Mouse (Mus musculus) megakaryocyte, adult 5-6 weeks (primary cell): ENCODE results near the gene Fbxo21. TPM values are rescaled to one million over a fixed set of nuclear protein-coding genes. Genes with fewer than 3 reads are reported as not detected.

Experiments
- ATAC-seq: 2 replicates; pipeline ENCODE4 v1.8.0; 2016; ENCODE audit warnings: mild to moderate bottlenecking, inconsistent platforms; ENCODE audit not compliant: poor library complexity, severe bottlenecking
- total RNA-seq, 2 experiments: library from RNA; stranded (forward) in 1 of 2; stranded (reverse) in 1 of 2; fragments of 153-499, 151-499 nt in 1 of 2; fragments of 221-1000, 200-1000 nt in 1 of 2; gene quantifications; 2 replicates each; pipeline versions ENCODE4 v1.2.3 to v1.2.4; 2015 to 2017

The Fbxo21 gene
- total RNA-seq, 2 experiments from 2014 or later = 3.1 to 4.8 TPM

- ATAC-seq = peak; percentile 36
Observed at GRCm38 (mm10) chr5:117978159-117978697, 1.7 kb downstream of the Fbxo21 start.

- no peak for ATAC-seq
Observed at GRCm38 (mm10) chr5:117979082-117979481, 2.6 kb downstream of the Fbxo21 start.

GRCm38 (mm10) chr5:117980921-117981320 lies 4.4 kb downstream of the Fbxo21 start:
- no peak for ATAC-seq

GRCm38 (mm10) chr5:117981943-117982342 lies 5.4 kb downstream of the Fbxo21 start:
- ATAC-seq = no peak

- ATAC-seq = no peak
Observed at GRCm38 (mm10) chr5:117986327-117986726, 9.8 kb downstream of the Fbxo21 start.

GRCm38 (mm10) chr5:117987891-117988290 lies 11.4 kb downstream of the Fbxo21 start:
- no peak for ATAC-seq

GRCm38 (mm10) chr5:117988367-117988766 lies 11.8 kb downstream of the Fbxo21 start:
- ATAC-seq = no peak

- no peak for ATAC-seq
Observed at GRCm38 (mm10) chr5:117989773-117990172, 13.2 kb downstream of the Fbxo21 start.

GRCm38 (mm10) chr5:117990957-117991356 lies 14.4 kb downstream of the Fbxo21 start:
- no peak for ATAC-seq

GRCm38 (mm10) chr5:117993550-117993949 lies 17.0 kb downstream of the Fbxo21 start:
- ATAC-seq = no peak

- ATAC-seq = no peak
Observed at GRCm38 (mm10) chr5:117995372-117995901, 18.9 kb downstream of the Fbxo21 start.

GRCm38 (mm10) chr5:117995911-117996310 lies 19.4 kb downstream of the Fbxo21 start:
- no peak for ATAC-seq

- no peak for ATAC-seq
Observed at GRCm38 (mm10) chr5:117996581-117996980, 20.1 kb downstream of the Fbxo21 start.

GRCm38 (mm10) chr5:117997434-117997970 lies 21.0 kb downstream of the Fbxo21 start:
- ATAC-seq = no peak

GRCm38 (mm10) chr5:117999061-117999460 lies 22.5 kb downstream of the Fbxo21 start:
- no peak for ATAC-seq

GRCm38 (mm10) chr5:117999584-117999983 lies 23.1 kb downstream of the Fbxo21 start:
- ATAC-seq = no peak

GRCm38 (mm10) chr5:118002059-118002458 lies 25.5 kb downstream of the Fbxo21 start:
- peak; percentile 71 for ATAC-seq

- peak; percentile 69 for ATAC-seq
Observed at GRCm38 (mm10) chr5:118004619-118005018, 28.1 kb downstream of the Fbxo21 start.

GRCm38 (mm10) chr5:118005728-118006127 lies 29.2 kb downstream of the Fbxo21 start:
- no peak for ATAC-seq

- ATAC-seq = no peak
Observed at GRCm38 (mm10) chr5:118008344-118008743, 31.8 kb downstream of the Fbxo21 start.

- ATAC-seq = no peak
Observed at GRCm38 (mm10) chr5:118010872-118011271, 34.3 kb downstream of the Fbxo21 start.

- no peak for ATAC-seq
Observed at GRCm38 (mm10) chr5:118011796-118012195, 35.3 kb downstream of the Fbxo21 start.

- no peak for ATAC-seq
Observed at GRCm38 (mm10) chr5:118015028-118015427, 38.5 kb downstream of the Fbxo21 start.
